Mouse (Mus musculus) E14TG2a.4 (cell line): ENCODE results near the gene Cfap45.

Source experiments
- CTCF ChIP-seq: conservative IDR thresholded peaks from 2 replicates; pipeline ENCODE4 v1.5.1; 2014; ENCODE audit warnings: low read length
- NANOG ChIP-seq: IDR thresholded peaks from 2 replicates; pipeline ENCODE4 v1.6.1; 2014; ENCODE audit warnings: borderline replicate concordance, low read length, mixed read lengths
- POU5F1 ChIP-seq: IDR thresholded peaks from 2 replicates; pipeline ENCODE4 v1.6.1; 2014; ENCODE audit warnings: low read length, borderline replicate concordance

DNA sequence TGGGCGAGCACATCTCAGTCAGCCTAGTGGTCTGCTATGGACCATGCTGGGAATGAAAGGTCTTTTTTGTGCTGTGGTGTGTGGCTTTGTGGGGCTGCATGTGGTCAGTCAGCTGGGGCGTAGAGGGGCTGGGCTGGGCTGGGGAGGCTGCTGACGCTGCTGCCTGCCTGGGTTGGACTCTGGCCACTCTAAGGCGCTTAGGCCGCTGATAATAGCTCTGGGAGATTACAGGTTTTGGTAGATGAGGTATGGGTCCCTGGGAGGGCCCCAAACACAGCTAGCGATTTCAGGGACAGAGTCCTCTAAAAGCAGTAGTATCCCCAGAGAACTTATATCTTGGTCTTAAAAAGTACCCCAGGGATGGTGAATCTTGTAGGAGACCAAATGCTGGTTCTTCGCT lies 31.8 kb upstream of the Cfap45 start:
- no peak for TF ChIP-seq CTCF
- no peak for TF ChIP-seq NANOG
- no peak for TF ChIP-seq POU5F1
